Mouse (Mus musculus): ENCODE measurements around the gene Prickle2.

DNA sequence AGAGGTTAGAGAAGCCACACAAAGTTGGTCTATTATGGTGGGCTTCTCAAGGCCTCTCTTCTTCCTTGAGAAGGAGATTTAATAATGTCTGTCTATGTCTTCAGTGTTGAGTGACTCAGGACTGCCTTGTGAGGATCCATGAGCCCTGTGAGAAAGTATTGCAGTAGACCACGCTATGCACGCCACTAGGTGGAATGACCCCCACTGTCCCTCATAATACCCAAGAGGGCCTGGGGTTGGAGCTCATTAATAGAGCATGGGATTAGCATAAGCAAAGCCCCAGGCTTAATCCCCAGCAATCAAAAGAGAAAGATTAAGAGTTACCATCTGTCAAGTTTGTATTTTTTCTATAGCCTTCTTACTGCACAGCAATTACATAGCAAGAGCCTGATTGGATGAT, 180.3 kb downstream of the Prickle2 start:
- TF ChIP-seq CTCF (IDR thresholded peaks at IDR 0.05; ENCODE audit: control insufficient read depth, insufficient read depth, insufficient replicate concordance, low read depth, low read length) (no peak), POLR2A (IDR thresholded peaks at IDR 0.05; ENCODE audit: control insufficient read depth, low read depth, low read length) (no peak)

Measured in testis, adult 2 months (tissue).